In the genomic region with DNA sequence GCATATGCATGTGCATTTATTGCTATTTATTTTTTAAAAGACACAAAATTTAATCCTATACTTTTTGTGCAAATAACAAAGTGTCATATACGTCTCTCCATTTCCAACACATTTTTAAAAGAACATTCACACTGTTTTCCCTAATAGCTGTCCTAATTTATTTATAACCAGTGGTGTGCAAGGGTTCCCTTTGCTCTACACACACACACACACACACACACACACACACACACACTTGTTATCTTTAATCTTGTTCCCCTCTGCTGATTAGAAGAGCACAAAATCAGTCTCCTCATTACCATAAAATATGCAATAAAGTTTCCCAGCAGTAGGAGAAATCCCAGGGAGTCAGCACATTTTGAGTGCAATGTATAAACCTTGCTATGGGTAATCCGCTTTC, we compare ENCODE assay signal across 11 mouse cellular contexts. TPM values are rescaled to one million over a fixed set of nuclear protein-coding genes. Genes with fewer than 3 reads are reported as not detected.
DNase-seq lines count a peak whose midpoint lies in the region; ATAC-seq and TF ChIP-seq lines count a peak whose summit lies in the region.
"Had no signal": no experiment of that assay in that cellular context is flagged by ENCODE, and none has a peak within 500 bp of the region (broad histone marks: within the 10 kb centered on the region; RNA-seq: fewer than 3 reads in every experiment).

No protein-coding gene starts in this region.

- H3K9me3 ChIP-seq in forebrain, embryonic 14.5 days (replicated peaks; ENCODE audit: control insufficient read depth, low read length), result no peaks in the 10 kb centered on the region
- no peaks in the 10 kb centered on the region for H3K9me3 ChIP-seq in forebrain, embryonic 10.5 days
- no peaks in the 10 kb centered on the region for H3K9me3 ChIP-seq in midbrain, embryonic 15.5 days
- no peaks in the 10 kb centered on the region for H3K9me3 ChIP-seq in midbrain, embryonic 11.5 days (ENCODE audit: control insufficient read depth, low read length)
- H3K9me3 ChIP-seq: embryonic facial prominence, embryonic 10.5 days; heart, embryonic 15.5 days had no signal

- no peak overlapping the region for H3K4me2 ChIP-seq in forebrain, embryonic 14.5 days (ENCODE audit: low read length)
- H3K4me2 ChIP-seq in midbrain, embryonic 15.5 days, result no peak overlapping the region
- H3K4me2 ChIP-seq in midbrain, embryonic 11.5 days, result no peak overlapping the region
- no peak overlapping the region for H3K4me2 ChIP-seq in myocyte (ENCODE audit: low read depth)

- no peak for TF ChIP-seq POLR2A in myocyte (IDR thresholded peaks at IDR 0.05; ENCODE audit: insufficient read length, low read depth)

- H3ac ChIP-seq in myocyte (ENCODE audit: control insufficient read depth, insufficient read length), result no peak overlapping the region

- H3K4me1 ChIP-seq in forebrain, embryonic 14.5 days (ENCODE audit: control insufficient read depth, insufficient read depth, low read length), result no peaks in the 10 kb centered on the region
- no peaks in the 10 kb centered on the region for H3K4me1 ChIP-seq in forebrain, embryonic 10.5 days
- no peaks in the 10 kb centered on the region for H3K4me1 ChIP-seq in midbrain, embryonic 15.5 days
- no peaks in the 10 kb centered on the region for H3K4me1 ChIP-seq in midbrain, embryonic 11.5 days (ENCODE audit: control insufficient read depth, insufficient read depth, low read length)
- H3K4me1 ChIP-seq: embryonic facial prominence, embryonic 10.5 days; heart, embryonic 15.5 days had no signal

- no peak overlapping the region for H3K9ac ChIP-seq in forebrain, embryonic 14.5 days (ENCODE audit: low read length)
- H3K9ac ChIP-seq in midbrain, embryonic 15.5 days, result no peak overlapping the region
- no peak overlapping the region for H3K9ac ChIP-seq in midbrain, embryonic 11.5 days (ENCODE audit: low read length)

- H3K27me3 ChIP-seq in forebrain, embryonic 14.5 days (replicated peaks; ENCODE audit: control insufficient read depth, insufficient read depth, low read length), result no peaks in the 10 kb centered on the region
- H3K27me3 ChIP-seq in forebrain, embryonic 10.5 days (ENCODE audit: poor library complexity, severe bottlenecking), result no peaks in the 10 kb centered on the region
- H3K27me3 ChIP-seq in midbrain, embryonic 15.5 days (replicated peaks), result no peaks in the 10 kb centered on the region
- no peaks in the 10 kb centered on the region for H3K27me3 ChIP-seq in midbrain, embryonic 11.5 days (ENCODE audit: control insufficient read depth, insufficient read depth, low read length)
- no peaks in the 10 kb centered on the region for H3K27me3 ChIP-seq in myocyte (ENCODE audit: control insufficient read depth, insufficient read depth, insufficient read length)
- H3K27me3 ChIP-seq: CH12.LX had no signal

- H3K36me3 ChIP-seq in forebrain, embryonic 14.5 days (ENCODE audit: control insufficient read depth, insufficient read depth, low read length), result 0 out of 2 replicates have a peak, but pooled peaks cover 2% of the 10 kb centered on the region
- H3K36me3 ChIP-seq in forebrain, embryonic 10.5 days (replicated peaks), result peaks cover 4% of the 10 kb centered on the region; the same call in 1 of the 2 replicates
- H3K36me3 ChIP-seq in midbrain, embryonic 15.5 days (replicated peaks), result no peaks in the 10 kb centered on the region
- no peaks in the 10 kb centered on the region for H3K36me3 ChIP-seq in midbrain, embryonic 11.5 days (ENCODE audit: control insufficient read depth, insufficient read depth, low read length)
- no peaks in the 10 kb centered on the region for H3K36me3 ChIP-seq in myocyte (ENCODE audit: control insufficient read depth, insufficient read depth)
- H3K36me3 ChIP-seq: embryonic facial prominence, embryonic 10.5 days; heart, embryonic 15.5 days had no signal

- WGBS in forebrain, embryonic 14.5 days, result 86% methylated on average over 2 of the region's 2 CpGs
- WGBS in forebrain, embryonic 10.5 days, result 93% methylated on average over 2 of the region's 2 CpGs
- WGBS in midbrain, embryonic 15.5 days, result 73% methylated on average over 2 of the region's 2 CpGs
- WGBS in midbrain, embryonic 11.5 days, result 81% methylated on average over 2 of the region's 2 CpGs

- no peak overlapping the region for H3K27ac ChIP-seq in forebrain, embryonic 14.5 days (ENCODE audit: low read depth, low read length)
- H3K27ac ChIP-seq in forebrain, embryonic 10.5 days, result no peak overlapping the region
- H3K27ac ChIP-seq in midbrain, embryonic 15.5 days, result no peak overlapping the region
- H3K27ac ChIP-seq in midbrain, embryonic 11.5 days (ENCODE audit: low read depth, low read length), result no peak overlapping the region
- H3K27ac ChIP-seq: heart, adult 2 months; heart, embryonic 15.5 days had no signal

- H3K4me3 ChIP-seq in forebrain, embryonic 14.5 days (ENCODE audit: low read depth, low read length), result no peak overlapping the region
- no peak overlapping the region for H3K4me3 ChIP-seq in forebrain, embryonic 10.5 days
- no peak overlapping the region for H3K4me3 ChIP-seq in midbrain, embryonic 15.5 days
- H3K4me3 ChIP-seq in midbrain, embryonic 11.5 days (ENCODE audit: low read depth, low read length), result no peak overlapping the region
- peak overlapping the region; percentile 33 for H3K4me3 ChIP-seq in myocyte

- DNase-seq in forebrain, embryonic 14.5 days (ENCODE audit: low spot score), result no peak
- no peak for DNase-seq in forebrain, embryonic 10.5 days (ENCODE audit: extremely low spot score, low spot score)
- DNase-seq in midbrain, embryonic 11.5 days (ENCODE audit: low spot score, missing footprints), result no peak
- DNase-seq in urinary bladder, postnatal 25 days (ENCODE audit: low spot score), result no peak

- 0 out of 2 replicates have a peak, but pooled peaks have one; percentile 18 for ATAC-seq in forebrain, embryonic 14.5 days
- peak; percentile 25 for ATAC-seq in midbrain, embryonic 15.5 days (replicated peaks)
- no peak for ATAC-seq in midbrain, embryonic 11.5 days (ENCODE audit: low FRiP score)
- ATAC-seq: Patski had no signal

- no peaks in the 10 kb centered on the region for H3K79me2 ChIP-seq in myocyte (ENCODE audit: control insufficient read depth, insufficient read depth)

TF ChIP-seq in myocyte, 11 proteins besides CTCF, POLR2A, EP300 and RAD21:
- TF ChIP-seq CEBPB (IDR thresholded peaks at IDR 0.05; ENCODE audit: insufficient read depth, poor library complexity, severe bottlenecking) (no peak), MYOD1 (IDR thresholded peaks at IDR 0.05; ENCODE audit: control insufficient read depth in 1 of 3, insufficient read length in 2 of 3, low read depth in 2 of 3) (no peak), MAX (IDR thresholded peaks at IDR 0.05; ENCODE audit: low read depth) (no peak), REST (IDR thresholded peaks at IDR 0.05; ENCODE audit: insufficient read depth, insufficient read length) (no peak), E2F4 (IDR thresholded peaks at IDR 0.05; ENCODE audit: insufficient read depth) (no peak), SRF (IDR thresholded peaks at IDR 0.05; ENCODE audit: control insufficient read depth, insufficient read length, low read depth) (no peak), POLR2AphosphoS2 (IDR thresholded peaks at IDR 0.05; ENCODE audit: insufficient read length, low read depth) (no peak), USF1 (IDR thresholded peaks at IDR 0.05; ENCODE audit: low read depth) (no peak), MYOG (IDR thresholded peaks at IDR 0.05; ENCODE audit: control insufficient read depth in 1 of 3, insufficient read depth in 1 of 3, insufficient read length in 2 of 3, low read depth in 2 of 3) (no peak)

RNA-seq across cellular contexts. Expression of gene Rab39b, which starts 0.5 kb away (rescaled TPM):
- polyA plus RNA-seq in forebrain, embryonic 14.5 days (2014; fragmentation: Nextera tagmentation; extraction: Ambion mirVana), result 16.6 and 20.5 TPM in 2 replicates
- polyA plus RNA-seq in forebrain, embryonic 10.5 days (2016; fragmentation: Nextera tagmentation; extraction: Ambion mirVana), result 10.2 and 11.7 TPM in 2 replicates
- 24.2 and 25.3 TPM in 2 replicates for polyA plus RNA-seq in midbrain, embryonic 15.5 days (2015; fragmentation: Nextera tagmentation; extraction: Ambion mirVana)
- 17.0 and 17.4 TPM in 2 replicates for polyA plus RNA-seq in midbrain, embryonic 11.5 days (2014; fragmentation: Nextera tagmentation; extraction: Ambion mirVana)
- 1.7 TPM for polyA plus RNA-seq in myocyte (2012; fragmentation: generic; extraction: Trizol)
